Mouse (Mus musculus): ENCODE measurements around the gene Bloc1s5.
A peak's percentile ranks its signal among the peaks of the same experiment; 100 is the strongest.
"Not testable (repeated sequence)": the region's sequence is repeated elsewhere in the genome, so short reads cannot be mapped to it uniquely, and the experiment has no call there.

Bloc1s5 gene

GRCm38 (mm10) chr13:38618001-38618630, 16.8 kb downstream of the Bloc1s5 start:
- DNase-seq (ENCODE audit: low spot score): not testable (repeated sequence)

GRCm38 (mm10) chr13:38616887-38617286, 18.0 kb downstream of the Bloc1s5 start:
- no peak for DNase-seq (ENCODE audit: low spot score)

GRCm38 (mm10) chr13:38615656-38616055, 19.3 kb downstream of the Bloc1s5 start:
- no peak for DNase-seq (ENCODE audit: low spot score)

- no peak for DNase-seq (ENCODE audit: low spot score)
These were observed 20.6 kb downstream of the Bloc1s5 start for GRCm38 (mm10) chr13:38614298-38614697.

GRCm38 (mm10) chr13:38613583-38613982, 21.3 kb downstream of the Bloc1s5 start:
- DNase-seq (ENCODE audit: low spot score): no peak

GRCm38 (mm10) chr13:38612608-38613007, 22.3 kb downstream of the Bloc1s5 start:
- DNase-seq (ENCODE audit: low spot score): no peak

- no peak for DNase-seq (ENCODE audit: low spot score)
These were observed 22.7 kb downstream of the Bloc1s5 start for GRCm38 (mm10) chr13:38612179-38612578.

- DNase-seq (ENCODE audit: low spot score): peak; percentile 29
These were observed 24.6 kb downstream of the Bloc1s5 start for GRCm38 (mm10) chr13:38610336-38610735.

GRCm38 (mm10) chr13:38607130-38607529, 27.8 kb downstream of the Bloc1s5 start:
- no peak for DNase-seq (ENCODE audit: low spot score)

- peak; percentile 12 for DNase-seq (ENCODE audit: low spot score)
These were observed 29.6 kb downstream of the Bloc1s5 start for GRCm38 (mm10) chr13:38605353-38605752.

- no peak for DNase-seq (ENCODE audit: low spot score)
These were observed 31.9 kb downstream of the Bloc1s5 start for GRCm38 (mm10) chr13:38602966-38603365.

GRCm38 (mm10) chr13:38602243-38602832, 32.6 kb downstream of the Bloc1s5 start:
- DNase-seq (ENCODE audit: low spot score): no peak

- DNase-seq (ENCODE audit: low spot score): no peak
These were observed 34.1 kb downstream of the Bloc1s5 start for GRCm38 (mm10) chr13:38600811-38601210.

GRCm38 (mm10) chr13:38597076-38597475, 37.8 kb downstream of the Bloc1s5 start:
- peak; percentile 67 for DNase-seq (ENCODE audit: low spot score)

GRCm38 (mm10) chr13:38596461-38596860, 38.4 kb downstream of the Bloc1s5 start:
- no peak for DNase-seq (ENCODE audit: low spot score)

- no peak for DNase-seq (ENCODE audit: low spot score)
These were observed 41.8 kb downstream of the Bloc1s5 start for GRCm38 (mm10) chr13:38593114-38593513.

GRCm38 (mm10) chr13:38587350-38587749, 47.6 kb downstream of the Bloc1s5 start:
- DNase-seq (ENCODE audit: low spot score): no peak

- DNase-seq (ENCODE audit: low spot score): no peak
These were observed 48.5 kb downstream of the Bloc1s5 start for GRCm38 (mm10) chr13:38586451-38586850.

GRCm38 (mm10) chr13:38582768-38583167, 52.1 kb downstream of the Bloc1s5 start:
- DNase-seq (ENCODE audit: low spot score): no peak

- DNase-seq (ENCODE audit: low spot score): peak; percentile 43
These were observed 54.1 kb downstream of the Bloc1s5 start for GRCm38 (mm10) chr13:38580601-38581457.

GRCm38 (mm10) chr13:38579971-38580600, 54.8 kb downstream of the Bloc1s5 start:
- no peak for DNase-seq (ENCODE audit: low spot score)

- DNase-seq (ENCODE audit: low spot score): no peak
These were observed 60.2 kb downstream of the Bloc1s5 start for GRCm38 (mm10) chr13:38574668-38575067.
